Mouse (Mus musculus): Measurements from ENCODE around the gene Tbxa2r. TPM values are rescaled to one million over a fixed set of nuclear protein-coding genes. Genes with fewer than 3 reads are reported as not detected.

The Tbxa2r gene
- polyA plus RNA-seq (2015; fragmentation: Nextera tagmentation; extraction: Ambion mirVana) = 21.3 and 21.7 TPM in 2 replicates

DNA sequence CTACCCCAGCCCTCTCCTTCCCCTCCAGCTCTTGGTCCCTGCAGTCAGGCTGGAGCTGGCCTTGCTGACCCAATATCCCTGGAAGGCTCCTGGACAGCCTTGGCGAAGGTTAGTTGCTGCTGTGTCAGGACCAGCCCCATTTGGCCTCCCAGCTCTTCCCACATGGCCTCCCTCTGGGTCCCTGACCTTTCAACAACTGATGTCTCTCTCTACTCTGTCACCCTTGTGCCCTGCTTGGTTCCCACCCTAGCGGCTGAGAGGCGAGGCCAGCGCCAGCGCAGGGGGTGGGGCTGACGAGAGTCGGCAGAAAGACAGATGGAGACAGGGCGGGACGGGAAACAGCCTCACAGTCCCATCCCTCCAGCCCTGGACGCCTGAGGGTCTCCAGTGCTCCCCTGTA is at the start of gene Tbxa2r:
Gene Tbxa2r, plus strand, starts transcription at position 346 of the 400 bp plus-strand sequence.
- Histone ChIP-seq H3K36me3 (peaks cover 39% of the 10 kb centered on the region), H3K9me3 (no peaks in the 10 kb centered on the region), H3K27ac (peak within 1 kb of the TSS; percentile 94), H3K4me3 (replicated peaks) (peak within 1 kb of the TSS; percentile 24), H3K4me1 (replicated peaks) (peaks cover 45% of the 10 kb centered on the region), H3K4me2 (replicated peaks) (peak within 1 kb of the TSS; percentile 56), H3K9ac (peak within 1 kb of the TSS; percentile 40; the same call in 1 of the 2 replicates), H3K27me3 (replicated peaks) (peaks cover 9% of the 10 kb centered on the region)
- ATAC-seq = peak; percentile 30; the same call in 1 of the 2 replicates
- WGBS = 6% methylated on average over 10 of the region's 10 CpGs

DNA sequence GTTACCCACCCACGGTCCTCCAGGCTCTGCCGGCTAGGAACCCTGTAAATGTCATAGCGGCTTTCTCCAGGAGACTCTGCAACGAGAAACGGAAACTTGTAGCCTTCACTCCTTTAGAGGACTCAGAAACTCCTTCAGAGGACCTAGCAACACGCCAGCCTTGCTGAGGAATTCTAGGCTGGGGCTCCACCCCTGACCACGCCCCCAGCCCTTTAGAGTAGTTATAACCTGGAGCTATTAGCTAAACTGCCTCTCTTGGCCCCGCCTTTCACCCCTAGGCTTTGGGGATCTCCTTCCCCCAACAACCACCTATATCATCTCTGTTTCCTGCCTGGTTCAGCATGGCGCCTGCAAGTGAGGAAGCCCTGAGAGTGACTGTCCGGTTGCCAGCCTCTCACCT is 49.0 kb upstream of the Tbxa2r start:
- peaks cover 10% of the 10 kb centered on the region for H3K4me1 ChIP-seq (replicated peaks)
- no peak overlapping the region for H3K9ac ChIP-seq
- H3K9me3 ChIP-seq = no peaks in the 10 kb centered on the region
- H3K27me3 ChIP-seq (replicated peaks) = peaks cover 14% of the 10 kb centered on the region
- WGBS = 28% methylated on average over 10 of the region's 10 CpGs
- H3K36me3 ChIP-seq = no peaks in the 10 kb centered on the region
- H3K4me2 ChIP-seq (replicated peaks) = no peak overlapping the region; the same call in 1 of the 2 replicates
- ATAC-seq = 0 out of 2 replicates have a peak, but pooled peaks have one; percentile 24
- no peak overlapping the region for H3K4me3 ChIP-seq (replicated peaks)
- H3K27ac ChIP-seq = no peak overlapping the region

DNA sequence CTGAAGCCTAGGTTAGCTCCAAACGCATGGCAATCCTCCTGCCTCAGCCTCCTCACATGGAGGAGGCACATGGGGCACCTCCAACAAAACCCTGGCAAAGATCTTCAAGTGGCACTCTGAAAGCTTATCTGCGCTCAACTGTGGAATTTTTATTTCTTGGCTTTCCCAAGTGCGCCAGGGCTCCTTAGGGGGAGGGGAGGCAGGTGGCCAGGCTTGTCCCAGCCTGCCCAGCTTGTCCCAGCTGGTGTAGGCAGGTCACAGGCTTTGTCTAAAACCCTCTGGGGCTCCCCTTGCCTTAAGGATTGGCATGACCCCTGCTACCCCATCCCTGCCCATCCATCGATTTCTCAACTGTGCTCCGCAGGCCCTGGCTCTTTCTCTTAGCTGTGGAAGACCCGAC is 44.3 kb upstream of the Tbxa2r start:
- Histone ChIP-seq H3K4me1 (replicated peaks) (peaks cover 30% of the 10 kb centered on the region), H3K36me3 (no peaks in the 10 kb centered on the region), H3K27ac (no peak overlapping the region), H3K9ac (peak overlapping the region; percentile 17; the same call in 1 of the 2 replicates), H3K27me3 (replicated peaks) (peaks cover 18% of the 10 kb centered on the region), H3K4me3 (replicated peaks) (peak overlapping the region; percentile 47), H3K4me2 (replicated peaks) (peak overlapping the region; percentile 79), H3K9me3 (no peaks in the 10 kb centered on the region)
- ATAC-seq = no peak
- 52% methylated on average over 6 of the region's 6 CpGs for WGBS

DNA sequence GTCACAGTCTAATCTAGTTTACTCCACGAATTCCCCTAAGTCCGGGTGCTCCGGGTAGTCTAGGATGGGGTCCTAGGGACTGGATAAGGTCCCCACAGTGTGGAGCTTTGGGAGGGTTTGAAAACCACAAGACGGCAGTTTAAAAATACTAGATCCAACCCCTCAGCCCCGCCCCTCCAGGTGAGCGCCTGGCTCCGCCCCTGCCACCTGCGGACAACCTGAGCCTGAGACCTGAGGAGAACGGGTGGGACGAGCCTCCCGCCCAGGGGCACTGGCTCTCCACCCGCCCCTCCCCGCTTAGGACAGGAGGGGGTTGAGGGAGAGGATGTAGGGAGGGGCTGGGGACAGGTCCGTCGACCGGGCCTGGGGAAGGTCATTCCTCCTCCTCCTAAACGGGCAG is 43.8 kb upstream of the Tbxa2r start:
- Histone ChIP-seq H3K9me3 (no peaks in the 10 kb centered on the region), H3K27me3 (replicated peaks) (peaks cover 18% of the 10 kb centered on the region), H3K4me2 (replicated peaks) (peak overlapping the region; percentile 79), H3K36me3 (no peaks in the 10 kb centered on the region), H3K4me3 (replicated peaks) (peak overlapping the region; percentile 47), H3K27ac (peak overlapping the region; percentile 29), H3K9ac (peak overlapping the region; percentile 17; the same call in 1 of the 2 replicates), H3K4me1 (replicated peaks) (peaks cover 28% of the 10 kb centered on the region)
- peak; percentile 53 for ATAC-seq
- WGBS = 6% methylated on average over 17 of the region's 17 CpGs

DNA sequence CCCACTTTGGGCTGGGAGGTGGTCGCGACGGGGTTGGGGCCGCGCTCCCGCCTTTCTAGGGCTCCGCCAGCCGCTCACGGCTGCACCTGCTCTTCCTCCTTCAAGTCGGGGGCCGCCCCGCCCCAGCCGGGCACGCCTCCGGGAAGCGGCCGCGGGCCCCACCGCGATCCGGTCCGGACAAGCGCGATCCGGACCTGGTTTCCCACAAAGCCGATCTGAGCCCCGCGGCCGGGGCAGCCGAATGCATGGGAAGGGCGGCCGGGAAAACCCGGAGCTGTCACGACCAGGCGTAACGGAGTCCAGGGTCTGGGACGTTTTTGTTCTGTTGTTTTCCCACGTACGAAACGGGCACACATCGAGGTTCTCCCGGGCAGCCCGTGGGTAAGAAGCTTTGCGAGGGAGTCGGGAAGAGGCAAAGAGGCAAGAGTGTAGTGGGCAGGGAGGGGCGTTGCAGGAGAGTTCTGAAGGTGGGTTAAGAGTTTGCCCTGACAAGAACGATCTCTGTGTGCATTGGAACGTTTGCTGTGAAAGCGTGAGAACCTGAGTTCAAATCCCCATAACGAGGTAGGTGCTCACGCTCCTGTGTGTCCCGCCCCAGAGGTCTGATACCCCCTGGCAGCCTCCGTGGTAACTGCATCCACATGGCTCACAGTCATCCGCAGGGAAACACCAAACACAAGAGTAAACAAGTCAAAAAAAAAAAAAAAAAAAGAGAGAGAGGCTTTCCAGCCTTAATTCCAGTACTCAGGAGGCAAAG is 42.7 kb upstream of the Tbxa2r start:
- H3K9ac ChIP-seq = peak overlapping the region; percentile 56
- no peaks in the 10 kb centered on the region for H3K36me3 ChIP-seq
- WGBS = 2% methylated on average over 54 of the region's 54 CpGs
- peak overlapping the region; percentile 85 for H3K27ac ChIP-seq
- peaks cover 18% of the 10 kb centered on the region for H3K27me3 ChIP-seq (replicated peaks)
- H3K4me3 ChIP-seq (replicated peaks) = peak overlapping the region; percentile 47
- peak; percentile 74 for ATAC-seq
- H3K4me1 ChIP-seq (replicated peaks) = peaks cover 28% of the 10 kb centered on the region
- peak overlapping the region; percentile 79 for H3K4me2 ChIP-seq (replicated peaks)
- H3K9me3 ChIP-seq = no peaks in the 10 kb centered on the region

DNA sequence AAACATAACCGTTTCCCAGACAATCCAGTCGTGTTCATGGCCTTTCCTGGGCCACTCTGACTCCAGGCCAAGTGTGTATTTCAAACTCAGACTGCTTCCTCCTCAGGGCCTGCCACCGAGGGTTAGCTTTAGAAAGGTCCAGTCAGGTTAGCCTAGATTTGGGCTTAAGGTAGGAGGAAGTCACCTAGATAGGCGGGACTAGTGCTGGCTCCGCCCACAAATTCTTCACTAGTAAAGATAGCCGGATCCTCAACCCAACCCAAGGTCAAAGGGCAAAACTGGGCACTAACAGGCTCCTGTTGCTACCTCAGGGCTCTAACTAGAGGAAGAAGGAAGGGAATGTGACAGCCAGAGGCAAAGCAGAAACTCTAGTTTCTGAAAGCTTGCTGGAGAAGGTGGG is 41.9 kb upstream of the Tbxa2r start:
- no peaks in the 10 kb centered on the region for H3K36me3 ChIP-seq
- H3K27ac ChIP-seq = peak overlapping the region; percentile 85
- H3K27me3 ChIP-seq (replicated peaks) = peaks cover 18% of the 10 kb centered on the region
- peak; percentile 18 for ATAC-seq
- no peaks in the 10 kb centered on the region for H3K9me3 ChIP-seq
- WGBS = 29% methylated on average over 6 of the region's 6 CpGs
- no peak overlapping the region for H3K9ac ChIP-seq
- H3K4me3 ChIP-seq (replicated peaks) = peak overlapping the region; percentile 47
- H3K4me2 ChIP-seq (replicated peaks) = peak overlapping the region; percentile 79
- H3K4me1 ChIP-seq (replicated peaks) = peaks cover 28% of the 10 kb centered on the region

DNA sequence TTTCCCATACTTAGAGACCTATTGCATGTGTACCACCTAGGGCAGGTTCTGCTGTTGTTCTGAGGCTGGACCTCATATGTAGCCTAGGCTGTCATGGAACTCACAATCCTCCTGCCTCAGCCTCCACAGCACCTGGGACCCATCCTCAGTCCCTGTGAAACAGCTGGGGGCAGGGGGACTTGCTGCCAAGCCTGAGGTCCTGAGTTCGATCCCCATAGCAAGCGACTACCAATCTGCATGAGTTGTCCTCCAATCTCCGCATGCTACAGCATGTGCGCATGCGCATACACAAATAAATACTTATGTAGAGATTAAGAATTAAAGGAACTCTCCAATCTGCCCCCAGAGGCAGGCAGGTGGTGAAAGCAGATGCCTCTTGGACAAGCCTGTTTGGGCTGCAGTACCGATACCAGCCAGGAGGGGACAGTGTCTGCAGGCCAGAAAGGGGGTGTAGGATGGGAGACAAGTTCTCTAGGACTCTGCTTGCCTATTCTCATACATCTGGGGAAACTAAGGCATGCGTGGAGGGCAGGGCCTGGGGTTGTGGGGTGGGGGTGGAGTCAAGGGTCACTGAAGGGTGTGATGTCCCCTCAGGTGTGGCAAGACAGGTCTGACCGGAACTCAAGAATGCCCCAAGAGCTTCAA is 40.9 kb upstream of the Tbxa2r start:
- Histone ChIP-seq H3K9ac (no peak overlapping the region), H3K4me2 (replicated peaks) (peak overlapping the region; percentile 79; the same call in 1 of the 2 replicates), H3K27ac (peak overlapping the region; percentile 85), H3K4me1 (replicated peaks) (peaks cover 32% of the 10 kb centered on the region), H3K27me3 (replicated peaks) (peaks cover 18% of the 10 kb centered on the region), H3K4me3 (replicated peaks) (no peak overlapping the region), H3K9me3 (no peaks in the 10 kb centered on the region), H3K36me3 (no peaks in the 10 kb centered on the region)
- no peak for ATAC-seq
- 61% methylated on average over 8 of the region's 8 CpGs for WGBS

DNA sequence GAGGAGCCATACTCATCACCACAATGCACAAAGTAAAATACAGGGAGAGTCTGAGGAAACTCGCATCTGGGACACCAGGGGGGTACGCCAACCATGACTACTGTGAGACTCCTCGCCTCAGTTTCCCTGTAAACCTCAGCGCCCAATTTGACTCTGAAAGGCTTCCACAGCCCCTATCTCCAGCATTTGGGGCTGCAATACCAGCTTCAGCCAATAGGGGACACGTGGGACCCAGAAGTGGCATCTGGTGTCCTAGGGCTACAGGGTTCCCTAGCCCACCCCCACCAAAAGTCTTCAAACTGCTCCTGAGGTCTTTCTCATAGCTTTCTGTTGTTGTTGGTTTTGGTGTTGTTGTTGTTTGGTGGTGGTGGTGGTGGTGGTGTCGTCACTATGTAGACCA is 39.9 kb upstream of the Tbxa2r start:
- no peak overlapping the region for H3K27ac ChIP-seq
- H3K4me3 ChIP-seq (replicated peaks) = no peak overlapping the region
- no peaks in the 10 kb centered on the region for H3K9me3 ChIP-seq
- H3K4me1 ChIP-seq (replicated peaks) = peaks cover 33% of the 10 kb centered on the region
- H3K9ac ChIP-seq = no peak overlapping the region
- WGBS = 29% methylated on average over 6 of the region's 6 CpGs
- ATAC-seq = no peak
- no peaks in the 10 kb centered on the region for H3K36me3 ChIP-seq
- 0 out of 2 replicates have a peak overlapping the region, but pooled peaks have one; percentile 12 for H3K4me2 ChIP-seq (replicated peaks)
- H3K27me3 ChIP-seq (replicated peaks) = peaks cover 13% of the 10 kb centered on the region

DNA sequence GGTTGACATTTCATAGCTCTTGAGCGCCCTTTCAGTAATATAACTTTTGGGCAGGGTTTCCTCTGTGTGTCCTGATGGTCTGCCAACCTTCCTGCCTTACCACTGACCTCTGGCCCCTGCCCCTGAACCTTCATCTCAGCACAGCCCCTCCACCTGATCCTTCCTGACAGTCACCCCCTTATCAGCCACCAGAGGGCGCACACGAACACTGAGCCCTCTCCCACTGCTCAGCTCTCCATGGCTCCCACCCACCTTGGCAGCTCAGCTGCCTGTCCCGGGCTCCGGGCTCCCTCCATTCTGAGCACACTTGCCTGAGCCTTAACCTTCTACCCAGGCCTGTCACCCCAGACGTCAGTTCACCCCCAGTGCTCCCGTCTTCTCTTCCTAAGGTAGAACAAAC is 39.3 kb upstream of the Tbxa2r start:
- peak overlapping the region; percentile 76; the same call in 1 of the 2 replicates for H3K27ac ChIP-seq
- H3K9me3 ChIP-seq = no peaks in the 10 kb centered on the region
- peak overlapping the region; percentile 50 for H3K4me2 ChIP-seq (replicated peaks)
- H3K4me3 ChIP-seq (replicated peaks) = peak overlapping the region; percentile 37; the same call in 1 of the 2 replicates
- H3K9ac ChIP-seq = no peak overlapping the region
- peaks cover 38% of the 10 kb centered on the region for H3K4me1 ChIP-seq (replicated peaks)
- WGBS = 1% methylated on average over 7 of the region's 7 CpGs
- ATAC-seq = no peak
- H3K27me3 ChIP-seq (replicated peaks) = peaks cover 6% of the 10 kb centered on the region
- H3K36me3 ChIP-seq = no peaks in the 10 kb centered on the region

DNA sequence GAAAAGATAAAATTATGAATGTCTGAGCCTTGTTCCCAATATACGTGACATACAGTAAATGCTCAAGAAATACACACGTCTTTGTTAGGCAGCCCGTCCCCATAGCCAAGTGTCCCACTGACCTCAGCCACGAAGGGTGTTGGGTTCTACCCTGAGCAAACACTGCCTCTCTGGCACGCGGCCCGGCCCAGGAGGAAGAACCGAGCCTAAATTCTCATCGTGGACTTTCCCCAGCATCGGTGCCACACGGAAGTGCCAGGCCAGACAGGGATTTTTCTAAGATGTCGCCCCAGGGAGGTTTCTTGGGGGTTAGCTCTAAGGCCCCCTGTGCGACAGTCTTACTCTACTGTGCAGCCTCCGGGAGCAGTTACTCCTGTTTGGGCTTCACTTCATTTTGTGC is 38.7 kb upstream of the Tbxa2r start:
- ATAC-seq = no peak
- peak overlapping the region; percentile 76 for H3K27ac ChIP-seq
- no peaks in the 10 kb centered on the region for H3K36me3 ChIP-seq
- 55% methylated on average over 14 of the region's 14 CpGs for WGBS
- peaks cover 40% of the 10 kb centered on the region for H3K4me1 ChIP-seq (replicated peaks)
- H3K27me3 ChIP-seq (replicated peaks) = peaks cover under 1% of the 10 kb centered on the region
- peak overlapping the region; percentile 37 for H3K4me3 ChIP-seq (replicated peaks)
- H3K9ac ChIP-seq = peak overlapping the region; percentile 39
- peak overlapping the region; percentile 50 for H3K4me2 ChIP-seq (replicated peaks)
- no peaks in the 10 kb centered on the region for H3K9me3 ChIP-seq

DNA sequence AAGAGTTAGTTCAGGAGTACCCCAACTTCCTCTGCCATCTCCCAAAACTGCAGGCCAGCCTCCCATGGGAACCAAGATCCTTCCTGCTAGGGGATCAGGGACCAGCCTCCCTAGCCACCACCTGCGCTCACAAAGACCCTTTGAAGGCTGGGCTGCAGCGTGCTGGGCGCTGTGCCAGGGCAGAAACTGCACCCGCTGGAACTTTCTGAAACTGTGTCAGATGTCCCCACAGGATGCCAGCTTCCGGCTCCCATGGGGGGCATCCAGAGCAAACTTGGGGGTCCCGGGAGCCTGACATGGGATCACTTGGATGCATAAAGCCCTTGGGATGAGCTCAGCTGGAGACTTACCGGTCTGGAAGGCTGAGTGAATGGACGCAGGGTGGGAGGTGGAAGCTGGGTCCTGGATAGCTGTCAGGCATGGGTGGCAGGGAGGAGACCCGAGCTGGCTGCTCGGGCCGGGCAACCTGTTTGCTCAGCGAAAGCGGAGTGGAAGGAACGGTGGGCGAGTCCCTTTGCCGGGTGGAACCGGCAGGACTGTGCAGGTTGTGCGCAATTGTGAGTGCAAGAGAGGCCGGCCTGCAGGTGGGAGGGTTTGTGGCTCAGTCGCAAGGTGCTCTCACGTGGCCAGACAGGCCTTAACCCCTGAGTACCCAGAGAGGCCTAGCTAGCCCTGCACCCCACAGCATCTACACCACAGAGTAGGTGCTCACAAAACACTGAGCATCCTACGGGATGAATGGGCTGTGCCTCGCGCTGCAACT is 37.7 kb upstream of the Tbxa2r start:
- WGBS = 19% methylated on average over 24 of the region's 24 CpGs
- Histone ChIP-seq H3K4me2 (replicated peaks) (peak overlapping the region; percentile 50), H3K27me3 (replicated peaks) (no peaks in the 10 kb centered on the region), H3K27ac (peak overlapping the region; percentile 76), H3K9ac (peak overlapping the region; percentile 39), H3K9me3 (no peaks in the 10 kb centered on the region), H3K4me1 (replicated peaks) (peaks cover 46% of the 10 kb centered on the region), H3K4me3 (replicated peaks) (peak overlapping the region; percentile 37), H3K36me3 (no peaks in the 10 kb centered on the region)
- ATAC-seq = 0 out of 2 replicates have a peak, but pooled peaks have one; percentile 9
